Mouse (Mus musculus) spleen, adult 2 months (tissue): ENCODE measurements at regions not wholly inside any gene's neighbourhood (a gene's known extent, or its start where the extent isn't known, plus 50 kb on each side); places are given as distances from the start of the nearest gene placed in this dataset.

Experiments
- DNase-seq, 2 experiments: peaks; one replicate each; pipeline versions ENCODE4 v3.0.0 to v3.0.0-alpha.2; 2012 to 2021; ENCODE audit warnings: low spot score in 2 of 2, low read depth in 1 of 2
- H3K27ac ChIP-seq: fragments of 200-500 bp; 2 replicates; pipeline ENCODE4 v1.5.1; 2012; ENCODE audit warnings: low read length, inconsistent platforms; ENCODE audit not compliant: insufficient read depth
- H3K27me3 ChIP-seq: fragments of 200-500 bp; 2 replicates; pipeline ENCODE4 v1.6.1; 2012; ENCODE audit warnings: mild to moderate bottlenecking, moderate library complexity, low read length, inconsistent platforms; ENCODE audit not compliant: control insufficient read depth, insufficient read depth
- H3K36me3 ChIP-seq: fragments of 200-500 bp; 2 replicates; pipeline ENCODE4 v1.6.1; 2012; ENCODE audit warnings: mild to moderate bottlenecking, low read length, inconsistent platforms; ENCODE audit not compliant: control insufficient read depth, insufficient read depth
- H3K4me1 ChIP-seq: fragments of 200-500 bp; 2 replicates; pipeline ENCODE4 v1.6.1; 2011; ENCODE audit warnings: inconsistent platforms; ENCODE audit not compliant: control insufficient read depth, insufficient read depth, insufficient read length
- H3K4me3 ChIP-seq: fragments of 200-500 bp; 2 replicates; pipeline ENCODE4 v1.5.1; 2011; ENCODE audit warnings: mild to moderate bottlenecking, inconsistent platforms; ENCODE audit not compliant: insufficient read depth, insufficient read length; ENCODE audit errors: extremely low read depth
- CTCF ChIP-seq: fragments of 200-500 bp; IDR thresholded peaks from 2 replicates; pipeline ENCODE4 v1.5.1; 2011; ENCODE audit warnings: mild to moderate bottlenecking, inconsistent platforms; ENCODE audit not compliant: insufficient read depth, insufficient read length, insufficient replicate concordance; ENCODE audit errors: extremely low read depth
- POLR2A ChIP-seq: fragments of 200-500 bp; IDR thresholded peaks from 2 replicates; pipeline ENCODE4 v1.6.1; 2011; ENCODE audit warnings: low read depth, low read length, inconsistent platforms
- WGBS: fragments of 180-500 bp; shearing (Covaris S2); methylation state at CpG from one replicate; pipeline ENCODE4 v1.1.7; 2018; 5-methylcytosine and 5-hydroxymethylcytosine counted together

DNA sequence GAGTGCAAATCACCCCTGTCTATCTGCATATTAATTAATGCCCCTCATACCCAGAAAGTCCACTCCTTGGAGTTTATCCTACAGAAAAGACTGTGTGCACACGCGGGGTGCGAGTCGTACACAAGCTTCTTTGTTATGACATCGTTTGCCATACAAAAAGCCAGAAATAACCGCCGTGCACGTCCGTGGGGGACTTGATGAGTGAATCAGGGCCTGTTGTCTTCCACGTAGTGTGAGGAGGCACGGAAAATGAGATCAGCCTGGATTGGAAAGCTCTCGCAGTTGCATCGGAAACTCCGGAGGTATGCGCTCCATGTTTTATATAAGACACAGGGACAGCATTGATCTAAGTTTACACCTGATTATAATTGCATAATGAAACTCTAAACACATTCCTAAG is 120.3 kb downstream of the Etnk1 start:
- H3K4me1 ChIP-seq: no peaks in the 10 kb centered on the region
- H3K36me3 ChIP-seq: no peaks in the 10 kb centered on the region
- H3K27ac ChIP-seq: no peak overlapping the region
- 93% methylated on average over 15 of the region's 15 CpGs for WGBS
- DNase-seq: no peak
- H3K27me3 ChIP-seq: no peaks in the 10 kb centered on the region
- TF ChIP-seq POLR2A: no peak
- TF ChIP-seq CTCF: no peak
- no peak overlapping the region for H3K4me3 ChIP-seq

DNA sequence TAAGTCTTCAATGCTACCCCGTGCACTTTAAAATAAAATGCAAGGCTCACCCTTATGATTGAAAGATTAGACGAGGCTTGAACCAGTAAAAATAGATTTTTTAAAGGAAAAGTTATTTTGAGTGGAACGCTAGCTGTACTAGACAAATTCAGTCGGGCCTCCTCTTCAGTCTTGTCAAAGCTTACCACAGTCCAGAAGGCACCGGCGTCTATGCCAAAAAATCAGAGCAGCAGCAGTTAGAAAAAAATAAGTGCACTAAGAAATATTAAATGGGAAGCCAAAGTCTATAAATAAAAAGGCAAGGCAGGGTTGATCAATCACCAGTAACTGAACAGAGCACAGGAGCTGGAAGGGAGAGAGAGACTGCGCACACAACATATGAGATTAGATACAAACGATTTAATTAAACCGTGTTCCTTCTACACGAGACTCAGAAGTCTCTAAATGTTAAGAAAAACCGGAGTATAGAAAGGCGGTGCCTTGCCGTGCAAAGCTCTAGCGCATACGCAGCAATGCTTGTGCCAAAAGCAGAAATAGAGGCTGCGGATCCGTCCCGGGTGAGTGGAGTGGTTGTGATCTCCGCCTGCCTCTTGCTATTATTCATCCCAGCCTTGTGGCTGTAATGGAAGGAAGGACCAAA is 121.6 kb downstream of the Etnk1 start:
- no peak for DNase-seq
- H3K4me1 ChIP-seq: no peaks in the 10 kb centered on the region

DNA sequence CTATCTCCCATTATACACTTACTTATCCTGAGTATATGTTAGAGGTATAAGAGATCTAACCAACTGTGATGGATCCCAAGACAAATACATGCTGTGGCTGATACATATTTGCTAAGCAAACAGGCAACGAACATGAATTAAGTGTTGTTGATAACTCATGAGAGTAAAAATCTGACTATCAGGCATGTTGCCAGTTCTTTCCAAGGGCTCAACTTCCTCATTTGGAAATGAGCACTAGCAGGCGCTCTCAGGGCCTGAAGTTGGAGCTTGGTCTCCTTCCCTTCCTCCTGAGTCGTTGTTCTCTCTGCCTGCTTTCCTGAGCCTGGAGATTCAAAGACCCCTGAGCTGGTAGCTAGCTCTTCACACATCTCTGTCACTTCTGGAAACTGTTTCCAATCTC is 126.6 kb downstream of the Etnk1 start:
- DNase-seq: no peak

More for the DNA sequence above, 121.6 kb downstream of the Etnk1 start:
- Histone ChIP-seq H3K36me3 (no peaks in the 10 kb centered on the region), H3K4me3 (no peak overlapping the region), H3K27me3 (no peaks in the 10 kb centered on the region), H3K27ac (no peak overlapping the region)
- no peak for TF ChIP-seq CTCF
- TF ChIP-seq POLR2A: no peak
- WGBS: 91% methylated on average over 19 of the region's 19 CpGs

DNA sequence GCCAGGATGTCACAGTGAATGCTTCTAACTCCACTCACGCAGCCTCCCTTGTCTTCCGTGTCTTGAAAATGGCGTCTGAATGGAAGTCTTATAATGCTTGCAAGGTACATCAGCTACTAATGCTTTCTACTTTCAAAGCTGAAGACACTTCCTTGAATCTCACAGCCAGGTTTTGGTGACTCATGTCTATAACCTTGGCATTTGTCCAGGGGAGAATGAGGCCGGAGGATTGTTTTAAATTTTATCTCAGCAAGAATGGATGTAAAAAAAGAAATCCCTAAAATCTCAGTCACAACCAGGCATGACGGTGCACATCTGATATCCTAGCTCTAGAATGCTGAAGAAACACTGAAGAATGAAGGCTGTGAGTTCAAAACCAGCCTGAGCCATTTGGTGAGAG is 131.4 kb downstream of the Etnk1 start:
- no peak overlapping the region for H3K4me3 ChIP-seq
- TF ChIP-seq POLR2A: no peak
- TF ChIP-seq CTCF: no peak
- H3K4me1 ChIP-seq: no peaks in the 10 kb centered on the region
- no peak overlapping the region for H3K27ac ChIP-seq
- no peaks in the 10 kb centered on the region for H3K27me3 ChIP-seq
- H3K36me3 ChIP-seq: no peaks in the 10 kb centered on the region
- no peak for DNase-seq
- WGBS: 84% methylated on average over 5 of the region's 5 CpGs

More for the DNA sequence above, 126.6 kb downstream of the Etnk1 start:
- Histone ChIP-seq H3K27ac (no peak overlapping the region), H3K4me3 (no peak overlapping the region), H3K4me1 (no peaks in the 10 kb centered on the region), H3K27me3 (no peaks in the 10 kb centered on the region), H3K36me3 (no peaks in the 10 kb centered on the region)
- WGBS: 27% methylated on average over 3 of the region's 3 CpGs
- TF ChIP-seq POLR2A: no peak
- no peak for TF ChIP-seq CTCF

DNA sequence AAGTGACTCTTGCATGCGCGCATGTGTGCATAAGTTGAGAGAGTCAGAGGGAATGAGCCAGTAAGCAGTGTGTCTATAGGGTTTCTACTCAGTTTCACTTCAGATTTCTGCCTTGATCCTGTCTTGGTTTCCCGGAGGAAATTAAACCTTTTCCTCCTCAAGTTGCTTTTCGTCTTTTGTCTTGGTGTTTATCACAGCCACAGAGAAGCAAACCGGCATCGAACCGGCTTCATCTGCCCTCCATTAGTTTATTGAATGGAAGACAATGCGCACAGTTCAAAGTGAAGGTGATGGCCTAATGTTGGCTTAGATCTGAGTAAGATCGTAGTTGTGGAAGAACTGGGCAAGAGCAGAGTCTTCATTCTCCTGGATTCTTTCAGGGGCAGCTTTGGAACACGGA is 134.4 kb downstream of the Etnk1 start:
- Histone ChIP-seq H3K36me3 (no peaks in the 10 kb centered on the region), H3K4me1 (no peaks in the 10 kb centered on the region), H3K4me3 (no peak overlapping the region), H3K27ac (no peak overlapping the region), H3K27me3 (no peaks in the 10 kb centered on the region)
- no peak for DNase-seq
- WGBS: 95% methylated on average over 10 of the region's 10 CpGs
- no peak for TF ChIP-seq CTCF
- TF ChIP-seq POLR2A: no peak

DNA sequence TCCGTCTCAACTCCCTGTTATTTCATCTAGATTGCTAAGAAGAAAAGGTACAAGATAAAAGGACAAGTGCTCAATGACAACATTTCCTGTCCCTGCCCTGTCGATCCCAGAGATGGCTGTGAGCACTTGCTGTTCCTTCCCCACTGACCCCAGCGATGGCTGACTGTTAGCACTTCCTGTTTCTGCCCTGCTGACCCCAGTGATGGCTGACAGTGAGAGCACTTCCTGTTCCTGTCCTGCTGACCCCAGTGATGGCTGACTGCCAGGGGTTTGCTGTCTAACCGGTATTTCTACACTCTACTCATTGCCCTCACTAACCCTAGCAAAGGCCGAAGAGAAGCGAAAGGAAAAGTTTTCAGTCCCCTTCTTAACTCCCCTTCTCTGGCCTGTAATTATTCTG is 140.3 kb downstream of the Etnk1 start:
- WGBS: 55% methylated on average over 6 of the region's 6 CpGs
- Histone ChIP-seq H3K27ac (no peak overlapping the region), H3K27me3 (no peaks in the 10 kb centered on the region), H3K4me3 (no peak overlapping the region), H3K4me1 (no peaks in the 10 kb centered on the region), H3K36me3 (no peaks in the 10 kb centered on the region)
- DNase-seq: no peak
- TF ChIP-seq POLR2A (no peak), CTCF (no peak)

DNA sequence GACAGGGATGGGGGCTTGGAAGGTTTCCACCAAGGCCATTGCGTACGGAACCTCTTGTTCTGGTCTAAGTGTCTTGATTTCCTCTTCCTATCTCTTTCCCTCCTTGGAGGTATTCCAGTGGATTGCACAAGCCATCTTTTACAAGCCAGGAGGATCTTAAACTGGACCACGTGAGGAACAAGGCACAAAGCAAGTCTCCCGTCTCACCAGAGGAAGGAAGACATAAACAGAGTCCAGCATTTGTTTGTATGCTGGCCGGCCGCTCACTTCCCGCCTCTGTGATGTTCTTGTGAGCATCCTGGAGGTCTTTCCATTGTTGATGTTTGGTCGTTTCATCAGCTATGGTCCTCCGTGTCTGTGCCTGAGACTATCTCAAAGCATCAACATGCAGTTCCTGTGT is 148.8 kb downstream of the Etnk1 start:
- Histone ChIP-seq H3K27ac (no peak overlapping the region), H3K4me1 (no peaks in the 10 kb centered on the region), H3K36me3 (no peaks in the 10 kb centered on the region), H3K4me3 (no peak overlapping the region), H3K27me3 (no peaks in the 10 kb centered on the region)
- DNase-seq: no peak
- TF ChIP-seq POLR2A (no peak), CTCF (no peak)
- 61% methylated on average over 9 of the region's 9 CpGs for WGBS

DNA sequence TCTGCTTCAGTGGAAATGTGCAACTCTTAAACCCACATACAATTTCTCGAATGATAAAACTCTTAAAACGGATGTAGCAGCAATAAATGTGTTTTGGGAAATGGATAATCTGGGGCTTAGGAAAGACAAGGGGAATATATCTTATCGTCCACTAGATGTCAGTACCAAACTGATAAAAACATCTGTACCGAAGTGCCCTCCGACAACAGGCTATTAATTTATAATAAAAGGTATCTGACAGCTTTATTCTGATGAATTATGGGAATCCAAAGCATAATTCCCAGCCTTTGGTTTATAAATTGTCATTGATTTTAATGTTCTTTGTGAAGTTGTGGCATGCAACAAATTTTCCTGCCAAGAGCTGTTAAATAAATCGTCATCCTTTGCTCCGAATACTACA is 153.4 kb downstream of the Etnk1 start:
- DNase-seq: no peak
- 47% methylated on average over 7 of the region's 7 CpGs for WGBS
- Histone ChIP-seq H3K27me3 (no peaks in the 10 kb centered on the region), H3K27ac (no peak overlapping the region), H3K4me3 (no peak overlapping the region), H3K36me3 (no peaks in the 10 kb centered on the region), H3K4me1 (no peaks in the 10 kb centered on the region)
- TF ChIP-seq CTCF: no peak
- TF ChIP-seq POLR2A: no peak
